Mouse (Mus musculus): ENCODE results near the gene Padi1. TPM values are rescaled to one million over a fixed set of nuclear protein-coding genes. Genes with fewer than 3 reads are reported as not detected.

The Padi1 gene
- not detected for total RNA-seq (2021)

GRCm38 (mm10) chr4:140845666-140846065 lies at the start of gene Padi1:
TSS of gene Padi1 (minus strand) at chr4:140845778.
- intact Hi-C loops (cut with DNase I): no loop called here
- no peak for DNase-seq

- intact Hi-C loops (cut with DNase I): no loop called here
- DNase-seq: no peak
These were observed 46.6 kb upstream of the Padi1 start for GRCm38 (mm10) chr4:140892163-140892530.

- intact Hi-C loops (cut with DNase I): no loop called here
- no peak for DNase-seq
These were observed 46.1 kb upstream of the Padi1 start for GRCm38 (mm10) chr4:140891525-140892162.

GRCm38 (mm10) chr4:140883852-140884251 lies 38.3 kb upstream of the Padi1 start:
- DNase-seq: no peak
- intact Hi-C loops (cut with DNase I): no loop called here

GRCm38 (mm10) chr4:140882981-140883380 lies 37.4 kb upstream of the Padi1 start:
- no peak for DNase-seq
- intact Hi-C loops (cut with DNase I): no loop called here

GRCm38 (mm10) chr4:140882365-140882764 lies 36.8 kb upstream of the Padi1 start:
- no peak for DNase-seq
- intact Hi-C loops (cut with DNase I): no loop called here

GRCm38 (mm10) chr4:140881771-140882170 lies 36.2 kb upstream of the Padi1 start:
- intact Hi-C loops (cut with DNase I): no loop called here
- no peak for DNase-seq

- no peak for DNase-seq
- intact Hi-C loops (cut with DNase I): no loop called here
These were observed 35.6 kb upstream of the Padi1 start for GRCm38 (mm10) chr4:140881026-140881670.

- no peak for DNase-seq
- intact Hi-C loops (cut with DNase I): no loop called here
These were observed 34.6 kb upstream of the Padi1 start for GRCm38 (mm10) chr4:140880207-140880606.

- no peak for DNase-seq
- intact Hi-C loops (cut with DNase I): no loop called here
These were observed 34.2 kb upstream of the Padi1 start for GRCm38 (mm10) chr4:140879739-140880138.

GRCm38 (mm10) chr4:140879116-140879515 lies 33.5 kb upstream of the Padi1 start:
- intact Hi-C loops (cut with DNase I): no loop called here
- no peak for DNase-seq

GRCm38 (mm10) chr4:140878655-140879054 lies 33.1 kb upstream of the Padi1 start:
- intact Hi-C loops (cut with DNase I): no loop called here

GRCm38 (mm10) chr4:140877441-140877840 lies 31.9 kb upstream of the Padi1 start:
- DNase-seq: no peak
- intact Hi-C loops (cut with DNase I): no loop called here

More at GRCm38 (mm10) chr4:140878655-140879054, 33.1 kb upstream of the Padi1 start:
- DNase-seq: no peak

GRCm38 (mm10) chr4:140876681-140877080 lies 31.1 kb upstream of the Padi1 start:
- intact Hi-C loops (cut with DNase I): no loop called here
- no peak for DNase-seq

- intact Hi-C loops (cut with DNase I): no loop called here
- no peak for DNase-seq
These were observed 30.6 kb upstream of the Padi1 start for GRCm38 (mm10) chr4:140876161-140876560.

- intact Hi-C loops (cut with DNase I): no loop called here
- DNase-seq: no peak
These were observed 27.4 kb upstream of the Padi1 start for GRCm38 (mm10) chr4:140873011-140873410.

GRCm38 (mm10) chr4:140872686-140872992 lies 27.1 kb upstream of the Padi1 start:
- intact Hi-C loops (cut with DNase I): no loop called here
- no peak for DNase-seq

- intact Hi-C loops (cut with DNase I): no loop called here
- DNase-seq: no peak
These were observed 26.5 kb upstream of the Padi1 start for GRCm38 (mm10) chr4:140871851-140872685.

- intact Hi-C loops (cut with DNase I): no loop called here
- no peak for DNase-seq
These were observed 25.8 kb upstream of the Padi1 start for GRCm38 (mm10) chr4:140871376-140871775.

GRCm38 (mm10) chr4:140870876-140871275 lies 25.3 kb upstream of the Padi1 start:
- intact Hi-C loops (cut with DNase I): no loop called here
- DNase-seq: no peak

GRCm38 (mm10) chr4:140869945-140870344 lies 24.4 kb upstream of the Padi1 start:
- no peak for DNase-seq
- intact Hi-C loops (cut with DNase I): no loop called here
